Mouse (Mus musculus): Measurements from ENCODE around the gene Tns3. TPM values are rescaled to one million over a fixed set of nuclear protein-coding genes. Genes with fewer than 3 reads are reported as not detected.

Gene Tns3
- polyA plus RNA-seq, 1 experiment: 29.2 TPM

GRCm38 (mm10) chr11:8433443-8433842, 230.9 kb downstream of the Tns3 start:
- 52% methylated on average over 9 of the region's 9 CpGs for WGBS

DNA sequence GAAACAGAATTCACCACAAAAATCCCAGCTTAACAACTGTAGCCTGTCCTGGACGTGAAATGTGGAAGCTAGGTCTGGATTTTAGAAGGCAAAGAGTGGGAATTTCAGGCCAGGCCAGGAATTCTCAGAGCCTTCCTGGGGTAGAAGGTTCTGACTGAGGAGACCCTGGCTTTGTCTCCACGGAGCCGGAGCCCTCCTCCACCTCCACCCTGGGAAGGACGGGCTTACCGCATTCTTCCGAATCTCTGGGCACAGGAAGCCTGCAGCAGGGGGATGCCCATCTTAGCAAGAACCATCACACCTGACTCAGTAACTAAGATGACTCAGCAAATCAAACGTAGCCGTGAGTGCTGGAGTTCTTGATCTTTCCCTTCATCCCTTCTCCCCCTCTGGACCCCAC, 231.4 kb downstream of the Tns3 start:
- H3K27me3 ChIP-seq (ENCODE audit: control insufficient read depth, insufficient read depth, low read length): no peaks in the 10 kb centered on the region
- WGBS: 92% methylated on average over 8 of the region's 8 CpGs
- H3K4me3 ChIP-seq (replicated peaks; ENCODE audit: insufficient read depth, low read depth, low read length): no peak overlapping the region
- TF ChIP-seq POLR2A (IDR thresholded peaks at IDR 0.05; ENCODE audit: borderline replicate concordance, insufficient read depth, low read length) (no peak), CTCF (IDR thresholded peaks at IDR 0.05; ENCODE audit: borderline replicate concordance, insufficient read depth, low read depth, low read length) (no peak)
- H3K4me1 ChIP-seq (ENCODE audit: control insufficient read depth, insufficient read depth, low read length): no peaks in the 10 kb centered on the region
- no peak for DNase-seq
- no peak overlapping the region for H3K27ac ChIP-seq (ENCODE audit: insufficient read depth, low read length)

More at GRCm38 (mm10) chr11:8433443-8433842, 230.9 kb downstream of the Tns3 start:
- no peaks in the 10 kb centered on the region for H3K27me3 ChIP-seq (ENCODE audit: control insufficient read depth, insufficient read depth, low read length)
- no peaks in the 10 kb centered on the region for H3K4me1 ChIP-seq (ENCODE audit: control insufficient read depth, insufficient read depth, low read length)
- no peak overlapping the region for H3K4me3 ChIP-seq (replicated peaks; ENCODE audit: insufficient read depth, low read depth, low read length)
- no peak overlapping the region for H3K27ac ChIP-seq (ENCODE audit: insufficient read depth, low read length)
- no peak for TF ChIP-seq CTCF (IDR thresholded peaks at IDR 0.05; ENCODE audit: borderline replicate concordance, insufficient read depth, low read depth, low read length)
- TF ChIP-seq POLR2A (IDR thresholded peaks at IDR 0.05; ENCODE audit: borderline replicate concordance, insufficient read depth, low read length): no peak
- no peak for DNase-seq

DNA sequence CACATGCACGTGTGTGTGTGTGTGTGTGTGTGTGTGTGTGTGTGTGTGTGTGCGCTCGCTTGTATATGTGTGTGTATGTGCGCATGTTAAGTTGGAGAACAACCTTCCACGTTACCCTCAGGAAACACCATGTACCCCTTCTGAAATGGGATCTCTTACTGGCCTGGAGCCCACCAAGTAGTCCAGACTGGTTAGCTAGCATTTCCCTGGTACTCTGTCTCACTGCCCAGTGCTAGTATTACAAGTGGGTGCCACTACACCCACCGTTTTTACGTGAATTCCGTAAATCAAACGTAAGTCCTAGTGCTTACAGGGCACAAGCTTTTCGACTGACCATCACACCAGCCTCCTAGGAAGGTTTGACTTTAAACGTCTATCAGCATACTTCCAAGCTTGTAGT, 236.7 kb downstream of the Tns3 start:
- no peak for DNase-seq
- peaks cover 9% of the 10 kb centered on the region; the same call in 1 of the 2 replicates for H3K4me1 ChIP-seq (ENCODE audit: control insufficient read depth, insufficient read depth, low read length)
- H3K27ac ChIP-seq (ENCODE audit: insufficient read depth, low read length): no peak overlapping the region
- 93% methylated on average over 11 of the region's 11 CpGs for WGBS
- TF ChIP-seq CTCF (IDR thresholded peaks at IDR 0.05; ENCODE audit: borderline replicate concordance, insufficient read depth, low read depth, low read length) (no peak), POLR2A (IDR thresholded peaks at IDR 0.05; ENCODE audit: borderline replicate concordance, insufficient read depth, low read length) (no peak)
- no peaks in the 10 kb centered on the region for H3K27me3 ChIP-seq (ENCODE audit: control insufficient read depth, insufficient read depth, low read length)
- H3K4me3 ChIP-seq (replicated peaks; ENCODE audit: insufficient read depth, low read depth, low read length): no peak overlapping the region

DNA sequence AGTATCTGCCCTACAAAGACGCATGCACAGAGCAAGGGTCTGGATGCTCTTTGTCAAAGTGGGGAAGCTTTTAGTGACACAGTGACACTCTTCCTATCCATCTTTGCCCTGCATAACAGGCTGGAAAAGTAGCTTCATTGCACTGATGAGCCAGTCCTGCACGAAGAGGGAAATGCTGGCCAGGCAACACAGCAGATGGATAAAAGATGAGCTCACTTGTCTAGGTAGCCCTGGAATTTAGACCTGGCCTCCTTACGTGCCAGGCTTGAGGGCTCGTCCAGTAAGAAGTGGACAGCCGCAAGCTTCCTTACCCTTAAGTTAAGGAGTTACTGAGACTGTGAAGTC, 239.1 kb downstream of the Tns3 start:
- no peaks in the 10 kb centered on the region for H3K27me3 ChIP-seq (ENCODE audit: control insufficient read depth, insufficient read depth, low read length)
- H3K27ac ChIP-seq (ENCODE audit: insufficient read depth, low read length): peak overlapping the region; percentile 29; the same call in 1 of the 2 replicates
- 20% methylated on average over 5 of the region's 5 CpGs for WGBS
- DNase-seq: peak; percentile 58 to 61
- H3K4me1 ChIP-seq (ENCODE audit: control insufficient read depth, insufficient read depth, low read length): peaks cover 9% of the 10 kb centered on the region; the same call in 1 of the 2 replicates
- TF ChIP-seq CTCF (IDR thresholded peaks at IDR 0.05; ENCODE audit: borderline replicate concordance, insufficient read depth, low read depth, low read length) (no peak), POLR2A (IDR thresholded peaks at IDR 0.05; ENCODE audit: borderline replicate concordance, insufficient read depth, low read length) (no peak)
- H3K4me3 ChIP-seq (replicated peaks; ENCODE audit: insufficient read depth, low read depth, low read length): no peak overlapping the region

- H3K4me1 ChIP-seq (ENCODE audit: control insufficient read depth, insufficient read depth, low read length): peaks cover 9% of the 10 kb centered on the region; the same call in 1 of the 2 replicates
- peak; percentile 78 to 79 for DNase-seq
- H3K27ac ChIP-seq (ENCODE audit: insufficient read depth, low read length): peak overlapping the region; percentile 47
- H3K4me3 ChIP-seq (replicated peaks; ENCODE audit: insufficient read depth, low read depth, low read length): peak overlapping the region; percentile 46
- no peaks in the 10 kb centered on the region for H3K27me3 ChIP-seq (ENCODE audit: control insufficient read depth, insufficient read depth, low read length)
- WGBS: 10% methylated on average over 13 of the region's 13 CpGs
- TF ChIP-seq POLR2A (IDR thresholded peaks at IDR 0.05; ENCODE audit: borderline replicate concordance, insufficient read depth, low read length) (no peak), CTCF (IDR thresholded peaks at IDR 0.05; ENCODE audit: borderline replicate concordance, insufficient read depth, low read depth, low read length) (peak; percentile 91)
Observed at GRCm38 (mm10) chr11:8424342-8425225, 239.8 kb downstream of the Tns3 start.

DNA sequence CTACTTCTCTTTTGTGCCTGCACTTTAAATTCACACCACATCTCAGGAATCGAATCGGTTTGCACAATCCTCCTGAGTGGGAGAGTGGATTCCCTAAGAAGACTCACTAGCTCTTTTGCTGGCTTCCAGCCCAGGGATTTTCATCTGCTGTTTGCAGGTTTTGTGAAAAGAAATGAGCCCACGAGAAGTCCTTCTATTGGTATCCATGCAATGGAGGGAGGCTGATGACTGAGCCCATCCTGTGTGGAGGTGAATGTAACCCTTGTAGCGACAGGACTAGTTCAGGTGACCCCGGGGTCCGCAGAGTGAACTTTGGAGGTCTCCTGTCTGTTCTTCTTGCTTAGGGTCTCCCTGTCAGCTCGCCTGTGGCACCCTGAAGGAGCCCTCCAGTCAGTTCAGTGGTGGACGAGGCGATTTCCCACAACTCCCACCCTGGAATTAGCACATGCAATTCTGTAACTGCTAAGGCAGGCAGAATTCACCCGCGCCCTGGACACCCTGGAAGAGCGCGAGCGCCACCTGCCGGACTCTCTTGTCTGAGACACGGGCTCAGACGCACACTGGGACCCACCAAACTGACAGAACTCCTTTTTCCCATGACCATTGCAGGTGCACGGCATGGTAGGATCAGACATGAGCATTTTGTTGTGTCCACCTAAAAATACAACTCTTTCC, 259.0 kb downstream of the Tns3 start:
- TF ChIP-seq POLR2A (IDR thresholded peaks at IDR 0.05; ENCODE audit: borderline replicate concordance, insufficient read depth, low read length): no peak
- TF ChIP-seq CTCF (IDR thresholded peaks at IDR 0.05; ENCODE audit: borderline replicate concordance, insufficient read depth, low read depth, low read length): peak; percentile 80
- no peak overlapping the region for H3K27ac ChIP-seq (ENCODE audit: insufficient read depth, low read length)
- 24% methylated on average over 18 of the region's 18 CpGs for WGBS
- no peaks in the 10 kb centered on the region for H3K27me3 ChIP-seq (ENCODE audit: control insufficient read depth, insufficient read depth, low read length)
- peak; percentile 29 to 38 for DNase-seq
- H3K4me3 ChIP-seq (replicated peaks; ENCODE audit: insufficient read depth, low read depth, low read length): no peak overlapping the region
- no peaks in the 10 kb centered on the region for H3K4me1 ChIP-seq (ENCODE audit: control insufficient read depth, insufficient read depth, low read length)

GRCm38 (mm10) chr11:8401328-8401727, 263.0 kb downstream of the Tns3 start:
- TF ChIP-seq POLR2A (IDR thresholded peaks at IDR 0.05; ENCODE audit: borderline replicate concordance, insufficient read depth, low read length) (no peak), CTCF (IDR thresholded peaks at IDR 0.05; ENCODE audit: borderline replicate concordance, insufficient read depth, low read depth, low read length) (no peak)
- H3K27ac ChIP-seq (ENCODE audit: insufficient read depth, low read length): no peak overlapping the region
- WGBS: 73% methylated on average over 7 of the region's 7 CpGs

More at GRCm38 (mm10) chr11:8401328-8401727, 263.0 kb downstream of the Tns3 start:
- H3K4me3 ChIP-seq (replicated peaks; ENCODE audit: insufficient read depth, low read depth, low read length): no peak overlapping the region
- no peaks in the 10 kb centered on the region for H3K4me1 ChIP-seq (ENCODE audit: control insufficient read depth, insufficient read depth, low read length)
- no peaks in the 10 kb centered on the region for H3K27me3 ChIP-seq (ENCODE audit: control insufficient read depth, insufficient read depth, low read length)
- DNase-seq: no peak
